Mouse (Mus musculus): ENCODE data around the gene Hsd17b10. TPM values are rescaled to one million over a fixed set of nuclear protein-coding genes. Genes with fewer than 3 reads are reported as not detected.

Hsd17b10 gene
- total RNA-seq (2021), result 100 to 1,000 TPM; 160 to 166 TPM

DNA sequence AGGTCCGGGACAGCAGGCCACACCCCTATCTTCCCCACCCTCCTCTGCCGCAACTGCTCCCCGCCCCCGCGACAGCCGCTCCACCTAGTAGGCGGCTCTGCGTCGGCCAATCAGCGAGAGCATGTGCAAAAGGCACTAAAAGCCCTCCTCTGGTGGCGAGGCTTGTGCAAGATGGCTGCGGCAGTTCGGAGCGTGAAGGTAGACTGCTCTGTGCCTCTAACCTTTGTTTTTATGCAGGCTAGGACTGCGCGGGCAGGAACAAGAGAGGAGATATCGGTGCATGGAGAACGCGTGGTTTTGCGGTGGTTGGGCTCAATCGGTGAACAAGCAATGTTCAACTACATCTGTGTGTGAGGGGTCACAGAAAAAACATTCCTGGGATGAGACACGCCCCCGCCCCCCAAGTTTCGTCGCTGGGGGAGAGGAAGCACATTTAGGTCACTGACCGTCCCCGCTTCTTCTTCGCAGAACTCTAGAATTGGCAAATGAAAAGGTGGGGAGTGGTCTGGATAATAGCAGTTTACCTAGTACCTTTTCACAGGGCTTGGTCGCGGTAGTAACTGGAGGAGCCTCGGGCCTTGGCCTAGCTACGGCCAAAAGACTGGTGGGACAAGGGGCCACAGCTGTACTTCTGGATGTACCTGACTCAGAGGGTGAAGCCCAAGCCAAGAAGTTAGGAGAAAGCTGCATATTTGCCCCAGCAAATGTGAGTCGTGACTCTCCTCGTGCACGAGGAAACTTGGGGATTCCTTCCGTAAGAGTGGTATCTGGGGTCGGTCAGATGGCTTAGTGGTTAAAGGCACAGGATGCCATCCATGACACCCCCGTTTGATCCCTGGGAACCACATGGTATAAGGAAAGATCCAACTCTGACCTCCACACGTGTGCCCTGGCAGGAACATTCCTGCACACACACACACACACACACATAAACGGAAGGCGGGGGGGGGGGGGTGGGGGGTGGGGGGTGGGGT lies at the start of gene Hsd17b10:
Hsd17b10 (plus strand) TSS at position 109 of the 974 bp plus-strand sequence.
- DNase-seq, result peak; percentile 85 to 86
- intact Hi-C loops (cut with DNase I), result no loop called here

DNA sequence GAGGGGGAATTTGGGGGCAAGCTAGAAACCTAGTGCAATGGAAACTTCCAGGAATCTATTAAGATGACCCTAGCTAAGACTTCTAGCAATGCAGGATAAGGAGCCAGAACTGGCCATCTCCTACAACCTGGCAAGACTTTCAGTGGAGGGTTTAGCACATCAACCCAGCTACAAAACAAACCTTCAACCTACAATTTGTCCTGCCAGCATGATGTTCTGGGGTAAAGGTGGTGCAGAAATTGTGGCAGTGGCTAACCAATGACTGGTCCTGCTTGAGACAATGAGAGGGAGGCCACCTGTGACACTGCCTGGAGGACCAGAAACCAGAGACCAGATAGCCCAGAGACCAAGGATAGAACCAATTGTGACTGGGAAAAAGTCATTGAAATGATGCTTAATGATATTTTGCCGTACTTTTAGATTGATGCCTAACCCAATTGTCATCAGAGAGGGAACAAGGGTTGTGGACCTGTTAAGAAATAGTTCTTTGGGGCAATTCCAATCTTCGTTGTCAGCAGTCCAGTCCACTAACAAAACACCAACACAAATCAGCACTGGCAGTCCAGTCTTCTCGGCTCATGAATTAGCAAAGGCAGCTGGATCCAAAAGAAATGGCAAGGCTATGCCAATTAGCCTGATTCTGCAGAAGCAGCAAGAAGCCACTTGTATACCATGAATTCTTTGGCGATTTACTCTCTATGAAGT lies 2.5 kb upstream of the Hsd17b10 start:
- no peak for DNase-seq
- intact Hi-C loops (cut with DNase I), result no loop called here

DNA sequence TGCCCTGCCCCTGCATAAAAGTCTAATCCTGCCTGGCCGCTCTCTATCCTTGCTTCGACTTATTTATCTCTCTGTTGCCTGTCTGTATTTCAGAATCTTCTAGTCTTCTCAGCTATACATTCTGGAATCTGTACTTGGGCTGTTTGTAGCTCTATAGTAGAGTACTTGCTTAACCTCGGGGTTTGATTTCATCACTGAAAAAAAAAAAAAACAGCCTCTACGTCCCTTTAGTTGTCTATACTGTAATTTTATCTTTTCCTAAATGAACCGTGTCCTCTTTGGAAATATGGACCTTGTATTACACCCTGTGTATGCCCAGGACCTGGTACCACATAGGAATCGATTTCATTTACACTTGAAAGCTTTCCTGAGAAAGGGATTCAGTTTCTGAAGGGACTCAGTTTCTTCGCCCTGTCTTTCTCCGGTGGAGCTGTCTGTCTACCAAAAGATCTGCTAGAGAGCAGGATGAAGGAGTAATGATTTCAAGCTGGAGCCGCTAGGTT lies 412 bp upstream of the Hsd17b10 start:
- peak in 1 of 2 experiments; percentile 1 for DNase-seq
- intact Hi-C loops (cut with DNase I), result no loop called here

DNA sequence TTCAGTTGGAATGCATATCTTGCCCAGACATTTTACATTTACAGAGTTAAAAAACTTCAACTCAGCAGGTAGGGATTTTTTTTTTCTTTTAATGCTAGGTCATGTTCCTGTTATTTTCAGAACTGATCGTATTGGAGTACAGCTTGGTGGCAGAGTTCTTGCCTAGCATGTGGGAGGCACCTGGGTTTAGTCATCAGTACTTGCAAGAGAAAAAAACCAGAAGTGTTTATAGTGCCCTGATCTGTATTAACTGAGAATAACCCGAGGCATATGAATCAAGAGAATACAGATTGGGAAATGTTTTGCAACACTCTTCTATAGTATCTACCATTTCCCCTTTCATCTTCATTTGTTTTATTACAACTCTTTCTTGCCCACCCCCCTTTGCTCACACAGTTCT lies 1.2 kb downstream of the Hsd17b10 start:
- intact Hi-C loops (cut with DNase I), result no loop called here
- DNase-seq, result no peak

DNA sequence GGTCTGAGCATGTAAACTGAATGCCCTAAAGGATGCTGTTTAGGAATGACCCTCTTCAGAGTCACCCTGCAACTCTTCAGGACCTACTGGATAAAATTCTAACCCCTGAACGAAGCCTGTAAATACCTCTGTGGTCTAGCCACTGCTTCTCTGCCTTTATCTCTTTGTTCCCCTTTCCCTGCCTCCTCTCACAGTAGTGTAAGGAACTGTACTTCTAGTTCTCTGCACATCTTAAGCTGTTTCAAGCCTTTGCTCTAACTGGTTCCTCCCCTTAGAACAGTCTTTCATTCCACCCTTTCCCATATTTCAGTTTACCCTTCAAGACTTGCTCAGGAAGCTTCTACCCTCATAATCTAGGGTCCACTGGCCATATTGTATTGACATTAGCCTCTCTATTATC lies 6.2 kb downstream of the Hsd17b10 start:
- intact Hi-C loops (cut with DNase I), result no loop called here
- no peak for DNase-seq

DNA sequence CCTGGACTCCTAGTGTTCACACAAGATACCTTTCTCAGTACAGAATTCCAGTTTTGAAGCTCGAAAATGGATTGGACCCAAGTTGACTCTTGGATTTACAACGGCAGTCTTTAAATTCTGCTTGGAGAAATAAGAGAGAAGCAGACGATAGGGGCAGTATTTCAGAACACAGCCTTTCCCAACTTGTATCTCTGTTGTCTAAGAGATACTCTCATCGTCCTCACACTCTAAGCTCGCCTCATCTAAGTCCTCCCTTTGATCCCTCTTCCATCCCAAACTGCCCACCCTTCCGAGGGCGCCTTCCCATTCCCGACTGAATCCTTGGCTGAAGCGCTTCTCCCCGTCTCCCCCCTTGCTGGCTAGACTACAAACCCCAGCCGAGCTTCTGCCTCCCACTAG lies 14.1 kb downstream of the Hsd17b10 start:
- no peak for DNase-seq
- intact Hi-C loops (cut with DNase I), result loop anchor here (5.0 to 10.0 kb wide), 2 partner anchors 132 to 491 kb away; partner anchors contain the start of gene Phf8

DNA sequence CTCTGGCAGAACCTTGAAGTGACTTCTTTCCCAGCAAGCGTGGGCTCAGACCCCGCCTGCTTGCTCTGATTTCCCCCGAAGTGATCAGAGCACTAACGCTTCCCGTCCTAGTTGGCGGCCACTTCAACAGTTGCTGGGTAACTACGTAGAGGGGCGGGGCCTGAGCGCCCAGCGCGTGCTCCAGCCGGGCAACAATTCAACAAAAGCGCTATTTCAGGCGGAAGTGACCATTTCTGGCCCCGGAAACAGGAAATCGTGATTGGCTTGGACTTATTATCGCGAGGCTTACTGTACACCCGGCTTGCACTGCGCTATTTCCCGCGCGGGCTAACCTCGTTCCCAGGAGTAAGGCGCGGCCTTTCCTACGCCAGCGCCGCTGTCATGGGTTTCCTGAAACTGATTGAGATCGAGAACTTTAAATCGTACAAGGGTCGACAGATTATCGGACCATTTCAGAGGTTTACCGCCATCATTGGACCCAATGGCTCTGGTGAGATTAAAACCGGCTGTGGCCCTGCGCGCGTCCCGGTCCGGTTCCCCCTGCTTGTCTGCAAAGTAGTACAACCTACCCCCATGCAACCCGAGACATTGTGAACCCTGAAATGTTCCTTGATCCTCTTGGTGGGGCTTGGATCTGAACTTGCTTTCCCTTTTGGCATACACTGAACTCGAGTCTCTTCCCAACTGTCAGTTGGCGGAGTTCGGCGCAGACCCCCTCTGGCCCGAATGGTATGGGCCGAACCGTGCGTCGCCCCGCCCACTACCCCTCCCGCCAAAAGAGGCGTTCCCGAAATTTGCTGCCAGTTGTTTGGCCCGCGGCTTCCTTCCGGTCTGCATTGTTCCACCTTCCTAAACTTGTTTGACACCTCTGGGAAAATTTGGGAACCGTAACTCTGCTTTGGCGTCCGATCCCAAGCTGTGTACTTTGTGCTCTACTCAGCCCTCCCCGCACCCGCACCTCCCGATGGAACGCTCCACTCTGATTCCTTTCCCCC lies 14.8 kb downstream of the Hsd17b10 start, which contains the start of the genes Ribc1 and Smc1a:
Ribc1 (minus strand) TSS at position 145 of the 995 bp plus-strand sequence.
Smc1a (plus strand) TSS at position 278 of the 995 bp plus-strand sequence.
- intact Hi-C loops (cut with DNase I), result loop anchor here (5.0 to 10.0 kb wide), 2 partner anchors 131 to 492 kb away; partner anchors contain the start of gene Phf8
- peak; percentile 94 to 95 for DNase-seq

DNA sequence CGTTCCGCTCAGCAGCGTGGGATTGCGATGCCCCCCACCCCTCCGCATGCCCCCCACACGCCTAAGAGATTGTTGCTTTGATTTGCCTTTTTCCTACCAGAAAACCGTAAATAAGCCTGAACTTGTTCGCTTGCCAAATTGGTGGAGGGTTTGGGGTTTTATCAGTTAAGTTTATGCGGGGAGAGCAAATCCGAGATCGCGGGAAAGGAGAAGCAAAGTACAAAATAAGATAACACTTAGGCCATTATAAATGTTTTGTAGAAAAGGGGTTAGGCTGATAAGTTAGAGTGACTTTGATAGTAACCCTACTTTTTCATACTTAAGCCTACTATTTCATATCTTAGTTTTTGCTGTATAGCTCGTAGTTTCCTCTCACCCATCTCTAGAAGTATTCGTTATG lies 15.5 kb downstream of the Hsd17b10 start:
- intact Hi-C loops (cut with DNase I), result loop anchor here (5.0 to 10.0 kb wide), 2 partner anchors 130 to 492 kb away; partner anchors contain the start of gene Phf8
- no peak for DNase-seq

DNA sequence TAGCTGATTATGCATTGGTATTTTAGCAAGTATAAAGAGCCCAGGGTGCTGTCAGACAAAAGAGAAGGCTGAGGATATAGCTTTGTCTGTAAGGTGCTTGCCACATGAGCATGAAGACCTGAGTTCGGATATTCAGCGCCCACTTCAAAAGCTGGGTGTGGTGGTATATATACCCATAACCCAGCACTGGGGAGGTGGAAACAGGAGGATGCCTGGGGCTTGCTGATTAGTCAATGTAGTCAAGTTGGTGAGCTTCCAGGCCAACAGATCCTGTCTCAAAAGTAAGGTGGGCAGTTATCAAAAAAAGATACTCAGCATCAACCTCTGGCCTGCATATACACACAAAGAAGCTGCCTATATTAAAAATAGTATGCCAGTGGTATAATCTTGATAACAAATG lies 17.6 kb downstream of the Hsd17b10 start:
- intact Hi-C loops (cut with DNase I), result loop anchor here (5.0 to 10.0 kb wide), 2 partner anchors 128 to 494 kb away; partner anchors contain the start of gene Phf8
- no peak for DNase-seq

DNA sequence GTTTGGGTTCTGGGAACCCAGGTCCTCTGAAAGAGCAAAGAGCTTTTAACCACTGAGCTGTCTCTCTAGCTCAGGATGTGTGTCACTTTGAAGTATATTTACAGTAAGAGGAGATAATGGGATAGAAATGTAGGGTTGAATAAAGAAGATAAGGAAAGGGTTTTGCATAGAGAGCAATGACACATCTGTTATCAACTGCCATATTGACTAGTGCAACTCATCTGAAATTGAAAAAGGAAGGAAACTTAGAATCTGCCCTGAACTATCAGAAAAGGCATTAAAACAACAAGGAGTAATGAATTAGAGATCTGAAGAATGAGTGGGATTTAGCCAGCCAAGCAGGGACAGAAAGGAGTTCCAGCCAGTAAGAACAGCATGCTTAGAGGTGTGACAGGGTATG lies 38.2 kb downstream of the Hsd17b10 start:
- intact Hi-C loops (cut with DNase I), result no loop called here
- no peak for DNase-seq

DNA sequence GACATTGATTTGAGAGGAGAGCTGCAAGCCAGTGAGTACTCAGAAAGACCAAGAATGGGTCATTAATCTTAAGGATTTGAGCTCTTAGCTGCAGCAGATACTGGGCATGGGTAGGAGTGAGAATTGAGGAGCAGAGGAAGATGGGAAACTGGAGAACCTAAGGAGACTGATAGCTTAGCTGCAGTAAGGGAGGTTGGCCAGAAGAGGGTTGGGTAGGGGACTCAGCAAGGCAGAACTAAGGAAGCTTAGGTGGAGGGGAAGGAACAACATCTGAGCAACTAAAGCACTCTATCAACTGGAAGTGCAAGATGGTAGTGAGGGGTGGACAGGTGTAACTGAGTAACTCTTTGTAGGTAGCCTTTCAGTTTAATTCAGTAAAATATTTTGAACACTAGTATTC lies 45.6 kb downstream of the Hsd17b10 start:
- DNase-seq, result no peak
- intact Hi-C loops (cut with DNase I), result no loop called here

DNA sequence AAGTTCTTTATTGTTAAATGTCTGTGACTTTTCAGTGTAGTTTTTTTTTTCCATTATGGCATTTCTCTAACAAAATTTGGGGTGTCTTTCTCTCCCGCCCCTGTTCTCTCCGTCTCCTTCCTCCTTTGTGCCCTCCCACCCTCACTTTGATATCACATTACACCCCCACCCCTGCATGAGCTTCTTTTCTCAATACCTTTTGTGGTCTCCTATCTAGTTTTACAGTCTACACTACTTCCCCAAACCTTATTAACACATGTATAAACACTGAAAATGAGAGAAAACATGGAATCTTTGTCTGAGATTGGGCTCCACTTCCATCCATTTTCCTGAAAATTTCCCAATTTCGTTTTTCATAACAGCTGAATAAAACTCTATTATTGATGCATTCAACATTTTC lies 50.9 kb downstream of the Hsd17b10 start:
- intact Hi-C loops (cut with DNase I), result no loop called here
- DNase-seq, result no peak

Other genes starting within 250 kb of the Hsd17b10 start
- 100 to 1,000 TPM; 166 to 196 TPM for gene Huwe1, start 201.0 kb upstream of the Hsd17b10 start, total RNA-seq (2021)
- under 1 TPM; 0.40 to 0.45 TPM for gene Ribc1, start 14.4 kb downstream of the Hsd17b10 start, total RNA-seq (2021)
- 10 to 100 TPM; 40.3 to 42.1 TPM for gene Smc1a, start 14.6 kb downstream of the Hsd17b10 start, total RNA-seq (2021)
- gene Iqsec2, start 142.4 kb downstream of the Hsd17b10 start, total RNA-seq (2021), result 10 to 100 TPM; 66.9 to 69.9 TPM
- gene Kdm5c, start 231.2 kb downstream of the Hsd17b10 start, total RNA-seq (2021), result 10 to 100 TPM; 41.7 to 55.2 TPM

All from heart, postnatal 10 days (tissue).